Mouse (Mus musculus): ENCODE measurements at regions not wholly inside any gene's neighbourhood (a gene's known extent, or its start where the extent isn't known, plus 50 kb on each side); places are given as distances from the start of the nearest gene placed in this dataset.

GRCm38 (mm10) chr10:81996742-81997536 is 51.0 kb upstream of the Zfp873 start:
- peak; percentile 24 for DNase-seq (ENCODE audit: low spot score)

Measured in urinary bladder, adult 2 months (tissue).